ENCODE assay signal across 8 mouse cellular contexts in genomic region chr11:117932195-117932594, GRCm38 (mm10). TPM values are rescaled to one million over a fixed set of nuclear protein-coding genes. Genes with fewer than 3 reads are reported as not detected.
A peak's percentile ranks its signal among the peaks of the same experiment; 100 is the strongest.
DNase-seq lines count a peak whose midpoint lies in the region; TF ChIP-seq lines count a peak whose summit lies in the region.

No protein-coding gene starts in this region.

- H3K4me1 ChIP-seq in kidney, adult 2 months (ENCODE audit: control insufficient read depth, insufficient read depth, low read length), result no peaks in the 10 kb centered on the region

- H3K27ac ChIP-seq in kidney, adult 2 months (ENCODE audit: insufficient read depth, low read depth, low read length), result no peak overlapping the region

- TF ChIP-seq POLR2A in kidney, adult 2 months (IDR thresholded peaks at IDR 0.05; ENCODE audit: low read depth, low read length), result no peak

- H3K27me3 ChIP-seq in kidney, adult 2 months (replicated peaks; ENCODE audit: control insufficient read depth, insufficient read depth, low read length), result no peaks in the 10 kb centered on the region

- intact Hi-C loops in heart, postnatal 10 days (cut with DNase I), result no loop called here

- 75% methylated on average over 4 of the region's 4 CpGs for WGBS in kidney, adult 2 months

- no peak for TF ChIP-seq CTCF in kidney, adult 2 months (conservative IDR thresholded peaks at IDR 0.05; ENCODE audit: insufficient read depth, insufficient read length, low read depth, low read length)

- H3K4me3 ChIP-seq in kidney, adult 2 months (ENCODE audit: insufficient read depth, low read depth, low read length), result no peak overlapping the region

- H3K36me3 ChIP-seq in kidney, adult 2 months (ENCODE audit: control insufficient read depth, insufficient read depth, low read length), result no peaks in the 10 kb centered on the region

- DNase-seq in layer of hippocampus, adult 11-12 months (ENCODE audit: low spot score), result peak; percentile 45
- no peak for DNase-seq in layer of hippocampus, postnatal 25 days (ENCODE audit: extremely low spot score in 1 of 2, low spot score in 1 of 2)
- DNase-seq in ZHBTc4 (ENCODE audit: low read depth, low spot score), result peak; percentile 73
- DNase-seq in heart, postnatal 10 days, result peak; percentile 62 to 68
- DNase-seq in right cerebral cortex, postnatal 10 days (ENCODE audit: low spot score in 2 of 2), result peak; percentile 45 to 62
- DNase-seq in cerebellum, postnatal 10 days, result no peak
- DNase-seq in spleen, postnatal 4 days (ENCODE audit: low spot score in 2 of 2), result no peak
- DNase-seq in kidney, adult 2 months, result no peak

RNA-seq across cellular contexts. Expression of gene Socs3, which starts 37.7 kb away (rescaled TPM):
- total RNA-seq in layer of hippocampus, postnatal 25 days (2021), result 1 to 10 TPM; 1.3 to 1.8 TPM
- total RNA-seq in heart, postnatal 10 days (2021), result 1 to 10 TPM; 3.7 to 5.8 TPM
- polyA plus RNA-seq in kidney, adult 2 months (2012; rRNA removed), result 4.3 and 5.0 TPM in 2 replicates

RNA-seq across cellular contexts. Expression of gene Pgs1, which starts 53.9 kb away (rescaled TPM):
- 10 to 100 TPM; 74.2 to 75.9 TPM for total RNA-seq in layer of hippocampus, postnatal 25 days (2021)
- total RNA-seq in heart, postnatal 10 days (2021), result 10 to 100 TPM; 21.2 to 23.7 TPM
- polyA plus RNA-seq in kidney, adult 2 months (2012; rRNA removed), result 29.7 and 30.4 TPM in 2 replicates

RNA-seq across cellular contexts. Expression of gene Tha1, which starts 58.9 kb away (rescaled TPM):
- total RNA-seq in layer of hippocampus, postnatal 25 days (2021), result 1 to 10 TPM; 4.2 TPM
- 1 to 10 TPM; 5.1 to 5.7 TPM for total RNA-seq in heart, postnatal 10 days (2021)
- 14.9 and 20.1 TPM in 2 replicates for polyA plus RNA-seq in kidney, adult 2 months (2012; rRNA removed)

Comparison
In these comparisons a context has a peak if more than half of its experiments do, and no peak if none do; other contexts are left out.
1. DNase-seq: peak in layer of hippocampus, adult 11-12 months (single experiment), ZHBTc4 (single experiment), heart, postnatal 10 days (2 of 2) and right cerebral cortex, postnatal 10 days (2 of 2); none in layer of hippocampus, postnatal 25 days (0 of 2), cerebellum, postnatal 10 days (0 of 2), spleen, postnatal 4 days (0 of 2) and kidney, adult 2 months (single experiment).